Mouse (Mus musculus) T-helper 2 cell (primary cell): ENCODE measurements around the gene Auts2.

Experiments
- in situ Hi-C: fragments of 300-600 bp; cut with MboI, MseI; formaldehyde crosslinking; loops from one replicate; pipeline ENCODE4 v1.15.1; 2025; ENCODE audit warnings: high pct_unique_total_duplicates

The Auts2 gene

DNA sequence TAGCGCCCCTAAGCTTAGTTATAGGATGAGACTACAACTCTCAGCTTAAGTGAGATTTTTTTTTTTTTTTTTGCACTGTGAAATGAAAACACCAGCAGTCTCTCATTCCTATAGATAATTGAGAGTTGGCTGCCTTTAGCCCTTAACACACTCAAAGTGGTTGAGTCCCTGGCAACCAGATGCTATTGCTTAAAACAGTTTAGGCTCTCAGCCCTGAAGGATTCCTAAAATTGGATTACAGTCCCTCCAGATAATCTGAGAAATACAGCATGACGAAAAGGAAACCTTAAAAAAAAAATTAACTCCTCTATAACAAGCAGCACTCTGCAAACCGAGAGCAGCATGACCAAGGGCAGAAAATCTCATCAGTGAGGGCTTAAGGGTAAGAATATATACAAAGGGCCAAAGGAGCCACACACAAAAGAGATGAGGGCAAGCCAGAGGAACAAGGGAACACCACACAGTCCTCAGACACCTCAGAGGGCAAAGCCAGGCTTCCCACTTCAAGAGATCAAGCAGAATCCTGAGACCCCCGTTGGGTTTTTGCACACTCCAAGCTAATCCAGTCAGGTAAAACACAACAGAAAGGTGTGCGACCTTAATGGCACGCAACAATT is 274.7 kb downstream of the Auts2 start:
- in situ Hi-C loops, result no loop called here

DNA sequence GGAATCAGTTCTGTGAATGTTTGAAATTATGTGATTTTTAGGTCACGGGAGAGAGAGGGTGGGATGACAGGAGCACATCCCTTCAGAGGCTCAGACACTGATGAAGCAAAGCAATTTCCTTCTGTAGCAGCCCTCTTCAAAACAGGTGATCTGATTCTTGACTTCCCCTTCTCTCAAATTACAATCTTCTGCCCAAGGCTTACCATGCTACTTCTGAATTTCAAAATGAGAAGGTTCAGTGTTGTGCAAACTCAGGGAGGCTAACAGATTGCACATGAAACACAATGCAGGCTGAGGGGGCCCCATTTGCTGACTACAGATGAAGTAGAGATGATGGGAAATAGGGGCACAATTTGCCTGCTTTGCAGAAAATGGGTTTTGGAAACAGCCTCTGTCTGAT is 278.1 kb downstream of the Auts2 start:
- in situ Hi-C loops, result no loop called here

DNA sequence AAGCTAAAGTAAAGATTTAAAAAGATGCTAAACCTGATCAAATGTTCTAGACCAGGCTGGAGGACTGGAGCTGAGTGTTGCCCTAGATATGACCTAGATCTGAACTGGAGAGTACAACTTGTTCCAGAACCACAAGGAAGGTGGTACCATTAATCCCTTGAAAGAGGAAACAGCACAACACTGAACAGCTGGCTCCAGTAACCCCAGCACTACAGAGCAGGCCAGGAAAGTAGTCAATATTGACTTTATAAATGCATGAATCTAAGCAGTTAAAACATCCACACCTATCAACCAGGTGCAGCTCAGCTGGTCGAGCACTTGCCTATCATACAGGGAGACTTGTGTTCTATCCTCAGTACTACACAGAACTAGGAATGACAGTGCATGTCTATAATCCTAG is 281.4 kb downstream of the Auts2 start:
- in situ Hi-C loops, result no loop called here

DNA sequence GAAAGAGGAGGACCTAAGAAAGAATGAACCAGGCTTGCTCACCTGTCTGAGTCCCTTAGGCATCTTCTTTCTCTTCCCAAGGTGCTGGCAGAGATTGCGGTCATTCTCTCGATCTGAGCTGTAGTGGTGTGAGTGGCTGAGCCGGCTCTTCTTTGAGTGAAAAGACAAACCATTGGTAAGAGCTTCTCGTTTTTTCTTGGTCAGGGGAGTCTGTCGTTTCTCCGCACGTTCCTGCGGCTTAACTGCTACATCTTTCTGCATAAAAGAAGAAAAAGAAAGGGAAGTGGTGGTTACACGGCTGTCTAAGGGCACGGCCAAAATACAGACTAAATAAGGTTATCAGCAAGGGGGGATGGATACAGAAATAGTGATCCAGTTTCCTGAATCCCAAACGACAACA is 284.3 kb downstream of the Auts2 start:
- in situ Hi-C loops, result no loop called here

DNA sequence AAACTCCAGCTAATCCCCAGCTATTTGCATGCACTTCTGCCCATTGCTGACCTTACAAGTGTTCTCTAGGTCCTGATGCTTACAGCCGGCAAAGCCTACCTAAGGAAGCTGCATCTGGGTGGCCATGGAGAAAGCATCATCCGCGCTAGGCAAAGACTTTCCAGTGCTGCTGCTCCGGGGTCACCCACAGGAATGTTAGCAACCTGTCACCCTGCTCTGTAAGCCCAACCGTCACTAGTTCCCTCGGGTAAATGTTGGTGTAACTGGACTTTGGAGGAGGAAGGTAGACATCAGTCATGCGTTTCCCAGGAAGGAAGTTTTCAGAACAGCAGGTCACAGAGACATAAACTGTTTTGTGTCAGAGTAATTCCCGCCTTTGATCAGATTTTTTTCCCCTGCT is 287.6 kb downstream of the Auts2 start:
- in situ Hi-C loops, result no loop called here

DNA sequence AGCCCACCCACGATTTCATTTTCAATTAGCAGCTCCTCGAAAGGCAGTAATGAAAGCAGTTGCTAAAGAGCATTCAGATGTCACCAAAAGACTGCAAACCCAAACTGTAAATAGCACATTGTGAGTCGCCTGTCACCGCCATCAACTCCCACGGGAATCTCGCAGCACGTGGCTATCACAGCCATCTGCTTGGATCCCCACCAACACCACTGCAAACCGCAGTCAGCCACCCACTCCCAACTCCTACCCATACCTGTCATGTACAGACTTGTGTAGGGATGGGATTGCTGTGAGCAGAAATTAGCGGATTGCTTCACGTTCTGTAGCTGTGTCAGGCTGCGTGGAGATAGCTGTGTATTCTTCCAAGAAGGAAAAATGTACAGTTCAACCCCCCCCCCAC is 293.6 kb downstream of the Auts2 start:
- in situ Hi-C loops, result no loop called here

DNA sequence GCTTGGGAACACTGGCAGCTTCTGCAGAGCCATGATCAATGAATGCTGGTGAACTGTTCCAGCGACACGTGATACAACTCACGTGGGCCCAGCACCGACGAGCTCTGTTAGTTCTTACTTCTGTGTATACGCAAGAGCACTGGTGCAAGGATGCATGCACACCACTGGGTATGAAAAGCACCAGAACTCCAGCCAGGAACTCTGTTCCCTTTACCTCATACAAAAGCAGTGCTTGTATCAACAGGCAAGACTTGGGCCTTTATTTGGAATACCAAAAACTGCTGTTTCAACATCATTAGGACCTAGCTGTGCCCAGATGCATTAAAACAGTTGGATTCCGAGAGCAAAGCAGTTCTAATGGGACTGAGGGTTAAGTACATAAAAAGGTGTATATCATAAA is 295.1 kb downstream of the Auts2 start:
- in situ Hi-C loops, result no loop called here

DNA sequence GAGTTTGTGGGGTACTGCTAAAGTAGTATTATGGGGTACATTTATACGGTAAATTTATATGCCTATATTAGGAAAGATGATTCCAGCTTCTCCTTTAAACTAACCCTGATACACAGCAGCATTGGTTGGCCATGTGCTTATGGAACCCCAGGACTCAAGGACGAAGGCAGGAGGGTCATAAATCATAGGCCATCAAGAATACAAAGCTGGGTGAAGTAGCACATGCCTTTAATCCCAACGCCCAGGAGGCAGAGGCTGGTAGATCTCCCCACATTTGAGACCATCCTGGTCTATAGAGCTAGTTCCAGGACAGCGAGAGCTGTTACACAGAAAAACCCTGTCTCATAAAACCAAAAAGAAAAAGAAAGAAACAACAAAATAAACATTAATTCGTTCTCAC is 307.7 kb downstream of the Auts2 start:
- in situ Hi-C loops, result no loop called here

DNA sequence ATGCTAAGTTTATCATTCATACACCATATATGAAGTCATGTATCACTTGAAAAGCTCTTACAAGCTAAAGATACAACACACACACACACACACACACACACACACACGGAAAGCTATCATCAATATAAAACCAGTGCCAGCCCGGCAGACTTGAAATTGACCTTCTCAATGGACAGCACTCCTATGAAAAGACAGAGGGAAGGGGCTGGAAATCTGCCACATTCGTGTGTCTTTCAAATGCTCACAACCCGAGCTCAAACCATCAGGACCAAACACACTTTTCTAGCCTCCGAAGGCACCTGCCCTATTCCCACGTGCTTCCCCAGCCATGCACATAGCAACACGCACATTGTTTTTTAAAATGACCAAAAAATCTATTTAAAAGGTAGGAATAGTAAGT is 308.7 kb downstream of the Auts2 start:
- in situ Hi-C loops, result no loop called here

DNA sequence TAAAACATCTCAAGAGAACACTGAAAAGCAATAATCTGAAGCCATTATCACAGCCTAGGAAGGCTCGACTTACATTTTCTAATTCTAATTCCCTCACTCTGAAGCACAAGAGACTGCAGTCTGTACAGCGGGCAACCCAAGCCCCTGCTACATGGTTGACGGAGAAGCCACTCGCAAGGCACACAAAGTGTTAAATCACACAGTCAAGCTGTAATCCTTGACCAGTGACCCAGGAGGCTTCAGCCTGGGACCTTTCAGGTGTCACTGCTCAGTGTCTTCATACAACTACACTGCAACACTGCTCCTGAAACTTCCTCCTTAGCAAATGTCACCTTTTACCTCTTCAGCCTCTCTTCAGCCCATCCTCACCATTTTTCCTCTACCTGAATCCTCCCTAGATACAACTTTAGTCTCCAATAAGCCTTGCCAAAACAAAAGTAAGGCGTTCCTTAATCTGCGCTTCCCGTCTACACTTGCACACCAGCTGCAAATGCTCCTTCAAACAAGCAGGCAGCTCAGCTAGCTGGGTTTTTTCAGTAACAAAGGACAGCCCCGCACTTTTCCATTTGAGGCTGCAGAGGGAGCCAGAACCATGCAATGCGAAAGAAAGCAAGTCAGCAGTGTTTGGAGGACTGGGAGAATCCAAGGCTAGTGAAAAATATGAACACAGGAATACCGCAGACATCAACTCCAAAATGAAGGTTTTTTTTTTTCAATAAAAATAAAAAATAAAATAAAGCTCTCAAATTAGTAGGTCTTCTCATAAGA is 311.7 kb downstream of the Auts2 start:
- in situ Hi-C loops, result no loop called here

DNA sequence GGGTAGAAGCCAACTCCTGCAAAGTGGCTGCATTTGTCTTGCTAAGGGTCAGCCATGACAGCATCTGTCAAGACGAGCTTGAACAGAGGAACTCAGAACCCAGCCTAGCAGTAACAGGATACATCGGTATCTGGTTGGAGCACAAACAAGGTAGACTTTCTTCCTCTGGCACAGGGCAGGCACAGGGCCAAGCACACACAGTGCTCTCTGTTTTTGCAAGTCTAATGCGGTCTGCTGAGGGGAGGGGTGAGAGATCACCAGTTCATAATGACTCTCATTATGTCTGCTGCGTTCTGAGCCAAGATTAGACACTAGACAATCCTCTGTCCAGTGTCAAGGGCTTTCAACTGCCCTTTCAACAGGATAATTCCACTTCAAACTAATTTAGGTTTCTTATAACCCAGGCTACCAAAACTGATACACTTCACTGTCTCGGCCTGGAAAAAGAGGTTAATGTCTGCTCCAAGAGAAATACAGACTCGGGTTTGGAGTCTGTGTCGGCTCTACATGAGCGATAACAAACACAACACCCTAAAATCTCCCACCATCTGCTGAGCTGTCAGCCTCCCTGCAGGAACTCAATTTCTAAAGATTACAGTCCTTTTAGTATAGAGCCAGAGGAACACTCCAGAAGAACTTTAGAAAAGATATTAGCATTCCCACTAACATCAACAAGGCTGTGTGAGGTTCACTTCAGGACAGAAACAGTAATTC is 313.3 kb downstream of the Auts2 start:
- in situ Hi-C loops, result no loop called here

DNA sequence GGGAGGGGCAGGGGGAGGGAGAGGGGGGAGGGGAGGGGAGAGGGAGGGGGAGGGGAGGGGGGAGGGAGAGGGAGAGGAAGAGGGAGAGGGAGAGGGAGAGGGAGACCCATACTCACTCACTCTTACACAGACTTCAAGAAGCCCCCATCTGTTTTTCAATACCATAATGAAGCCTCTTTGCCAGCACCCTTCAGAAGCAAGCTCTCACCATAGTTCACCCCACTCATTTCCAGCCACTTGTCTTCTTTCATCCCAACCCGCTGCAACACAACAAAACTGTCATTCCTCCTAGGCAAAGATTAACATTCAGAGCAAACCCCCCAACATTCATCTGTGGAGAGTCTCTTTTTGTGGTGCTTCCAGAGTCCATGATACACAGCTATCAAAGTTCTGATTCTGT is 314.1 kb downstream of the Auts2 start:
- in situ Hi-C loops, result no loop called here

DNA sequence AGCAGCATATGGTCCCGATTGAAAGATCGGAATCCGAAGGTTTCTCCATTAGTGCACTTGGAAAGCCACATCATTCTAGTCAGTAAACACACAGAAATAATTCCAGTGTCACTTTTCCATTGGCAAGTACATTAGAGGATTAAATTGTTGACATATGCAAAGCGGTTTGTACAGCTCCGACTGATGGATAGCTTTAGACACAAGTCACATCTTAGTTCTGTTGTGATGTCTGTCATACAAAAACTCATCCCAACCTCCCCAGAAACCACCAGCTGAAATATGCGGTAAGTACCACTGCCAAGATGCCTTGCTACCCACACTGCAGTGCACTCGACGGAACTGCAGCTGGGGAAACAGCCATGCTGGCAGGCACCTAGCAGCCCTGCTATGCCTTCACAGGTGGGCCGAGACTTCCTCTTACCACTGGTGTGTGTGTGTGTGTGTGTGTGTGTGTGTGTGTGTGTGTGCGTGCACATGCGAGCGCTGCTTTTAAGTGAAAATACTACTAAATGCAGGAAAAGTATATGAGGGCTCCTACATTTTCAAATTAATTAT is 322.7 kb downstream of the Auts2 start:
- in situ Hi-C loops, result no loop called here

DNA sequence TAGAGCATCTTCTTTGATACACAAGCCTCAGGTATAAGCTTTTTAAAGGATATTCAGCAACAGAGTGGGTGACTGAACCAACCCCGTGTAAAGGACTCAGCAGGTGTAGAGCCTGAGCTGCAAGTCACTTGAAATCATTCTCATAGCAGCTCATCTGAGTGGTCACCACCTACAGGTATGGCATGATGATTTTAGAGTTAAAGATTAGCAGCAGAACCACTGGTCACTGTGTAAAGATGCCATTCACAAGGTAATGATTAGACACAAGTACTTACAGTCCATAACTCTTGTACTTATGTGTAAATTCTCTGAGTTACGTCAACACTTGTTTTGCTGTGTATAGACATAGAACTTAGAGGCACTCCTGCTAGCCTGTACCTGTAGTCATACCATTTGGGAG is 327.0 kb downstream of the Auts2 start:
- in situ Hi-C loops, result no loop called here

DNA sequence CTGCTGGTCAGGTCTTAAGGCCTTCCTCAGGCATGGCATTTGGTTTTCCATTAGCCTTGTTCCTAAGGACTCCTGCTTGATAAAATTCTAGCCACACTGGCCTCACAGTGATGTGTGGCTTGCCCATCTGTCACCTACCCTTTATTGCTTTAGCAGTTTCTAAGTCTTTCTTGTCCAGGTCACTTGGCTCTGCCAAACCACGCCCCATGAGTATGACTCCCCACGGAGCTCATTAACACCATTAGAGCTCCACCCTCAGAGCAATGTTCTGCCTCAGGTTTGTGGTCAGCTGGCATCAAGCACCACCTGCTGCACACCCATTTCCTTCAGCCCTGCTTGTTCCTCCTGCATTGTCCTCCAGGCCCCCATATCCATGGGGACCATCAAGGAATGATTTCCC is 330.7 kb downstream of the Auts2 start:
- in situ Hi-C loops, result no loop called here

DNA sequence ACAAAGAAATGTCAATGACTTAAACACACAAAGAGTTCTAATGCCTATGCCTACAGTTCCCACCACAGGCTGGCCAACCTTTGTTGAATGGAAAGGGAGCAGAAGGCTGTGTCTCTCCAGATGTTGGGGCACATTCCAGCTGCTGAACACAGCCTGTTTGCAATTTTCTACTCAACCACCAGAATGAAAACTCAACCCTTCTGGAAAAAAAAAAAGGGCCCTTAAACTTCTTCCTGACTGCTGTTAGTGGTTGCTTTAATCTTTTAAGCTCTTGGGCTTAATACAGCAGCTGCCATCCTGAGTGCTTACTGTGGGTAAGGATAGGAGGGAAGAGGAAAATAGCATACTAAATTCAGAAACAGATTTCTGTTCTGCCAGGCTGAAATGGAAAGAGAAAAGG is 333.4 kb downstream of the Auts2 start:
- in situ Hi-C loops, result no loop called here

DNA sequence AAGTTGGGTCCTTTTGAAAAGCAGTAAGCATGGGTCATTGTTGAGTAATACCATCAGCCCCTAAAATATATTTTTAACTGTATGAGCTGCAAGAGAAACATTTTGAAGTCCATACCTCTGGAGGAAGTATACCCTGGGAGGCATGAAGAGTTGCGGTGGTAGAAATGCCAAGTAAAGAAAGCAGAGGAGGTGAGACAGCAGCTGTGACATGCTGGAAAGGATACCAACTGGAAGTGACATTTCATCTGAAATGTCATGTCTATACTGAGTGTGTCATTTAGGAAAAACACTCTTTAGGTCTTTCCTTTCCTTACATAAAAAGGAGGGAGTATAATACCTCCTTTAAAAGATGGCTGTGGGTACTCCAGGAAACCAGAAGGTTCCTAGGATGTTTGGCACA is 336.9 kb downstream of the Auts2 start:
- in situ Hi-C loops, result no loop called here

DNA sequence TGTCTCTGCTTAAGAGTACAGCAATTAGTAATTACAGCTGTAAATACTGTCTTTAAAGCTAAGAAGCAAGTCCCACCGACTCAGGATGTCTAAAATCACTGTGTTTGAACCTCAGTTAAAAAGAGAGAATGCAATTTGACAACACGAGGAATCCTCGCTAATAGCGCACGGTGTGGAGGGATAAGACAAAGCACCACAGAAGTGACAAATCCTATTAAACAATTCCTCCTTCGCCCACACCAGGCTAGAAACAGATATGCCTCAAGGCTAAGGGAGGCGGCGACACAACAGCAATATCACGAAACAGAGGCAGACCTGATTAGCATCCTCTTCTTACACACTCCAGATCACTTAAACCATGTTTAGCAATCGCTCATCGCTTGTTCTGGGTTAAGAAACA is 339.3 kb downstream of the Auts2 start:
- in situ Hi-C loops, result no loop called here

DNA sequence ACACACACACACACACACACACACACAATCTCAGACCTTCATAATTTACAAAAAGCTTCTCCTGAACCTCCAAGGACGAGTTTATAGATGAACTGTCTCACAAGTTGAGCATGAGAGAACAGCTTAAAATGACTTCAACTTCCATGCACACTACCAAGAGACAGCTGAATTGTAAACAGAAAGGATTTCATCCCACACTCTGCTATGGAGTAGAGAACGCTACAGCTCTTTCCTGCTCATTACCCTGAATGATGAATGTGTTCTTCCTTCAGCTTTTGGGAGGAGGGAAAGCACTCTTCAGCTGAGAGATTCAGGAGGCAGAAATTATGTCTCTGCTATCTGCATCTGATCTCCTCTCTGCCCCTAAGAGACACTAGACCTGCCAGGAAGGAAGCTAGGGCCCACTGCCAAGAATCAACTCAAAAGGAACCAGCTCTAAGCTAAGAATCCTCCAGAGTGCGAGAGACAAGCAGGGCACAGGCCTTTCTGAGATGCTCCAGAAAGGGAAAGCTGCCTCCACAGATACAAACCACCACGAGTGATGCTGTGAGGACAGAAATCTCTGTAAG is 342.0 kb downstream of the Auts2 start:
- in situ Hi-C loops, result no loop called here

DNA sequence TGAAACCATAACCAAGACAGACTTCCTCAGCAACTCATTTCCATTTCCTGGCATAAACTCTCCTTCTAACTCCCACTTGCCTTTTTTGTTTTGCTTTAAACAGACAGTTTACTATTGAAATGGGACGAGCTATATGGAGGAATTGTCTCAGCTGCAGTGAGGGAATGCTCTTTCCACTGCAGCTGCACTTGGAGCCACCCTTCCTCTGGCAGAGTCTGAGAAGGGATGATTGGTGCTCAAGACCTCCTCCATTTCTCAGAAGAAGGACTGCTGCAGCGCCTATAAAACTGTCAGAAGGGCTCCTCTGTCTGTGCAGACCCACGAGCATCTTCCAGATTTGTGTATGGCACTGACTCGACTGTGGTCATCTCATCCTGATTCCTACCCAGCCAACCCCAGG is 342.5 kb downstream of the Auts2 start:
- in situ Hi-C loops, result no loop called here

DNA sequence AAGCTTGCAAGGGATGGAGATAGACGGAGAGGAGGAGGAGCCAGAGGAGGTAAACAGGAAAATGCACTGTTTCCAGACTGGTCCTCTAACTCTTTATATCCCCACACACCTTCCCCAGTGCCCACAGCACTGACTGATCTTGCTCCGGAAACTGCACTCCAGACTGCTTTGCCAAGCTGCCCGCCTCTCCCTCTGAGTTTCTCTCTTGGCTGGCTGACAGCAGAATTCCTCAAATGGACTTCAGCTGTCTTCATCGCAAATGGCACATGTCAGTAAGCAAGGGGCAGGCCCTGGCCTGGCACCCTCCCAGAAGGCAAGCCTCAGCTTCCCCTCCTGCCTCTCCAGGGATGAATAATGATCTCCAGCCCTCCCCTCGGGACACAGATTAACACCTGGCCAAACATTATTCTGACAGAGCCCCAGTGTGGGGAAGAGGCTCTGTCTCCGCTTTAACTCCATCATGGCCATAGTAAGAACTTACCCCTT is 348.1 kb downstream of the Auts2 start:
- in situ Hi-C loops, result loop anchor here (10.0 kb wide), 1 partner anchor 1700 kb away; no protein-coding TSS in a partner anchor

DNA sequence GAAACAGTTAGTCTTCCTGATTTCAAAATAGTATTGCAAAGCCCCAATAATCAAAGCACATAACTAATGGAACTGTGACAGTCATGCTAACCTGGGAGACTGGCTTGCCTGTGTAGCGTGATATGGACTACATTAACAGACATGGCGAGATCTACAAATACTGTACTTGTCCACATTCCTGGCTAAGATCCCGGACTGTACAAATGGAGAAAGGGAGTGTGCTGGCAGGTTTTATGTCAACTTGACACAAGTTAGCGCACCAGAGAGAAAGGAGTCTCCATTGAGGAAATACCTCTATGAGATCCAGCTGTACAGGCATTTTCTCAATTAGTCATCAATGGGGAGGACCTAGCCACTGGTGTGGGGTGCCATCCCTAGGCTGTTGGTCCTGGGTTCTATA is 353.0 kb downstream of the Auts2 start:
- in situ Hi-C loops, result loop anchor here (10.0 kb wide), 1 partner anchor 1695 kb away; no protein-coding TSS in a partner anchor
